Mouse (Mus musculus) kidney, postnatal 36 days (tissue): Measurements from ENCODE around the gene Olfr1201.

Experiments
- DNase-seq, 2 experiments: peaks; one replicate each; pipeline ENCODE4 v3.0.0; 2021 to 2022; ENCODE audit warnings: mixed read lengths in 2 of 2

The Olfr1201 gene

GRCm38 (mm10) chr2:88792736-88793135 lies at the start of gene Olfr1201:
Gene Olfr1201, plus strand, starts transcription at chr2:88793036.
- no peak for DNase-seq

DNA sequence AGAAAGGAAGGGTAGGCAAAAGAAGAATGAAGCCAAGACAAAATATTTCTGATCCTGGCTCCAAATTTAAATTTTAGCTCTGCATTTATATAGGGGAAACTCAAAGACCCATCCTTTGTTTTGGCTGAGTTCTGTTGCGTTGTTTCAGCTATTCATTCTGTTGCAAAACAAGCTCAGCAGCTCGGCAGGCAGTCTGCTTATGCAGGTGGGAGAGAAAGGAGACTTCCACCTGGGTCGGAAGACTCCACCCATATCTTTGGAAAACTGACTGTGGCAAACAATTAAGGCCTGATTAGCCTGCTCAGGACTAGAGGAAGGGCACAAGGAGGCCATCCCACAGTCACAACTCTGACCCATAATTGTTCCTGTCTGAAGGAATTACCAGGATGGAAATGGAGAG lies 49.5 kb upstream of the Olfr1201 start:
- no peak for DNase-seq

DNA sequence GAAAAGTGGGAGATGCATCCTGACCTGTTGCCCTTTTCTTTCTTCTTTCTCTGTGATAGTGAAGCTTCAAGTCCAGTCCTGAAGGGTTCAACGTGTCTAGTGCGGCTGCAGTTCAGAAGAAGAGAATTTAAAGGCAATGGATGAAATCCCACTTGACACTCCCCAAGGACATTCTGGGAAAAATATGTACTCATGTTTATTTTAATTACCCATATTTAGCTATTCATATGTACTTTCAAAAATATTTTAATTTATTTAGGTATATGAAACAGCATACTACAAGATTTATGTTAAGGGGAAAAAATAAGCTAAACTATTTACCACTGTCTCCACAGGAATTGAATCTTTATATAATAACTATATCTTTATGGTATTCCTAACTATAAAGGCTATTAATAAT lies 41.6 kb upstream of the Olfr1201 start, which contains the start of gene Olfr1198:
TSS of gene Olfr1198 (minus strand) at position 101 of the 400 bp plus-strand sequence.
- DNase-seq = no peak

- no peak for DNase-seq
These were observed 32.5 kb upstream of the Olfr1201 start, which contains the start of gene Olfr1199 for GRCm38 (mm10) chr2:88760369-88760768. Gene Olfr1199, minus strand, starts transcription at chr2:88760469.

DNA sequence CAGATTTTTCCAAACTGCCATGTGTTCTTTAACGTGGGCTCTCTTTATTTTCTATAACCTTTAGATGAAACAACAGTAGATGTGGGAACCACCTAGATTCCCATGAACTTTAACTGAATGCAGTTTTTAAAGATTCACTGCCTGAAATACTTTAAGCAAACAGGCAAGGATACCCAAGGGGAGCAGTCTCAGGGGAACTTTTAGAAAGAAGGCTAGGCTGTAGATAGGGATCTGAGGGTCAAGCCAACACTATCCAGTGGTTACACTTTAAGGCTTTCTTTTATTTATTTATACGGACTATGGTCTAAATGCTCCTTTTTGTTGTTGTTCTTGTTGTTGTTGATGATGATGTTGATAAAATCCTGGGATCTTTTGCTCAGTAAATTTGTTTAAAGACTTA lies 22.4 kb upstream of the Olfr1201 start, which contains the start of gene Olfr1200:
TSS of gene Olfr1200 (minus strand) at position 101 of the 400 bp plus-strand sequence.
- no peak for DNase-seq

- no peak for DNase-seq
These were observed 21.4 kb downstream of the Olfr1201 start, which contains the start of gene Olfr1202 for GRCm38 (mm10) chr2:88814196-88814595. Gene Olfr1202, plus strand, starts transcription at chr2:88814496.

GRCm38 (mm10) chr2:88829437-88829836 lies 36.6 kb downstream of the Olfr1201 start, which contains the start of gene Olfr1205:
Gene Olfr1205, plus strand, starts transcription at chr2:88829737.
- DNase-seq = no peak

DNA sequence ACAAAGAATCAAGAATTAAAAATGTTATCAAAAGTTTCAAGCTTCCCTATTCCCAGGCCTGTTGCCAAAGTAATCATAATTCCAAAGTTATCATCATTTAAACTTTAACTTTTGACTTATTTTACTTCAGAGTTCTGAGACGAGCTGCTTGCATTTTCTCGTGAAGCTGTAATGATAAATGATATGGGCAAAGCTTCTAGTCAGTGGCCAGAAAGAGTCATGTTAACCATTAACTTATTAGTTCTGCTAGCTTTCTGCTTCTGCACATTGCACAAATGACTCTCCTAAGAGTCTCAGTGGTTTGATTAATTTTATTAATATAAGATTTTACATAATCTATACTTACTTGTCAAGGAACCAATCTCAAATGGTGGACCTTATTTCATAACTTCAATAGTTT lies 45.6 kb downstream of the Olfr1201 start:
- no peak for DNase-seq
